Mouse (Mus musculus) kidney, adult 11 months (tissue): ENCODE data around the gene Galnt9.

ENCODE experiments used
- DNase-seq: peaks from one replicate; pipeline ENCODE4 v3.0.0; 2022

Galnt9 gene

GRCm38 (mm10) chr5:110541456-110541855, 2.7 kb upstream of the Galnt9 start:
- no peak for DNase-seq

- no peak for DNase-seq
Measured at GRCm38 (mm10) chr5:110544691-110545069, 525 bp downstream of the Galnt9 start.

- DNase-seq, result no peak
Measured at GRCm38 (mm10) chr5:110545311-110545710, 1.2 kb downstream of the Galnt9 start.

GRCm38 (mm10) chr5:110546136-110546535, 2.0 kb downstream of the Galnt9 start:
- DNase-seq, result no peak

GRCm38 (mm10) chr5:110546726-110547406, 2.7 kb downstream of the Galnt9 start:
- no peak for DNase-seq

GRCm38 (mm10) chr5:110548446-110548845, 4.3 kb downstream of the Galnt9 start:
- no peak for DNase-seq

GRCm38 (mm10) chr5:110550189-110550588, 6.0 kb downstream of the Galnt9 start:
- no peak for DNase-seq

GRCm38 (mm10) chr5:110550841-110551240, 6.7 kb downstream of the Galnt9 start:
- DNase-seq, result no peak

- no peak for DNase-seq
Measured at GRCm38 (mm10) chr5:110552005-110552404, 7.8 kb downstream of the Galnt9 start.

- no peak for DNase-seq
Measured at GRCm38 (mm10) chr5:110553315-110553714, 9.2 kb downstream of the Galnt9 start.

- no peak for DNase-seq
Measured at GRCm38 (mm10) chr5:110555198-110555597, 11.0 kb downstream of the Galnt9 start.

- peak; percentile 75 for DNase-seq
Measured at GRCm38 (mm10) chr5:110558368-110558767, 14.2 kb downstream of the Galnt9 start.

GRCm38 (mm10) chr5:110559679-110560078, 15.5 kb downstream of the Galnt9 start:
- DNase-seq, result no peak

- no peak for DNase-seq
Measured at GRCm38 (mm10) chr5:110562741-110563326, 18.7 kb downstream of the Galnt9 start.

GRCm38 (mm10) chr5:110564986-110565644, 21.0 kb downstream of the Galnt9 start:
- DNase-seq, result no peak

GRCm38 (mm10) chr5:110567547-110567946, 23.4 kb downstream of the Galnt9 start:
- DNase-seq, result no peak

- no peak for DNase-seq
Measured at GRCm38 (mm10) chr5:110574888-110575287, 30.7 kb downstream of the Galnt9 start.

GRCm38 (mm10) chr5:110579296-110579695, 35.1 kb downstream of the Galnt9 start:
- no peak for DNase-seq

- DNase-seq, result no peak
Measured at GRCm38 (mm10) chr5:110580569-110581239, 36.5 kb downstream of the Galnt9 start.

- no peak for DNase-seq
Measured at GRCm38 (mm10) chr5:110582647-110583538, 38.7 kb downstream of the Galnt9 start.

- DNase-seq, result no peak
Measured at GRCm38 (mm10) chr5:110587467-110587866, 43.3 kb downstream of the Galnt9 start.

GRCm38 (mm10) chr5:110589833-110590232, 45.7 kb downstream of the Galnt9 start:
- DNase-seq, result no peak

- DNase-seq, result no peak
Measured at GRCm38 (mm10) chr5:110594465-110594864, 50.3 kb downstream of the Galnt9 start.
